Mouse (Mus musculus): ENCODE measurements around the gene Amz1.
A peak's percentile ranks its signal among the peaks of the same experiment; 100 is the strongest.

Amz1 gene

DNA sequence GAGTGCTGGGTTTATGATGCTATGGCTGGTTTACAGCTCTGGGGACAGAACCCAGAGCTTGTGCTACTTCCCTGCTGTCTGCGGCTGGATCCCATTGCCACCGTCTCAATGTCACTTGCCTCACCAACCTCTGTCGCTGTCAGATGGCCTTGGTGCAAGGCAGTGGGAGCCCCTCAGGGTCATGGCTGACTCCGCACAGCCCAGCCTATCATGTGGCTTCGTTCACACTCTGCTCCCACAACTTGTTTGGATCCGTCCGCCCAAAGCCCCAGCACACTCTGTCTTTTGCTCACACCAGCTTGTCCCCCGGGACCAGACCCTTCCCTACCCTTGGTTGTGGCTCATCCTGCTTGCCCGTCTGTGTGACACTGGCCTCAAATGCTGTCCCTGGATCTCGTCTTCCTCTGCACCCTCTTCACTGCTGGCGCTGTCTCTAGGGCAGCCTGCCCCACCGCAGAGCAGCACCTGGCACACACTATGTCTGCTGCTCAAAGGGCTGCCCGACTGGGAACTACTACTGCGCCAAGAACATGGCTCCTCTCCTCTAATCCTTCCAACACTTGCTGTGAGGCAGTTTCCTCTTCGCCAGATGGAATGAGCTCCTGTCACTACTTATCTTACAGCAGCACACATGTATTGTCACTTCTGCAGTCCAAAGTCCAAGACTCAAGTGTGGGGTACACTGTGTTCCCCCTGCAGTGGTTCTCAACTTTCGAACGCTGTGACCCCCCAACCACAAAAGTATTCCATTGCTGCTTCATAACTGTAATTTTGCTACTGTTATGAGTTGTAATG, 3.2 kb downstream of the Amz1 start:
- peaks cover 32% of the 10 kb centered on the region for H3K27me3 ChIP-seq (ENCODE audit: insufficient read depth, low read length)
- no peaks in the 10 kb centered on the region for H3K9me3 ChIP-seq (ENCODE audit: low read length)
- TF ChIP-seq CTCF (conservative IDR thresholded peaks at IDR 0.05; ENCODE audit: low read length) (no peak), NANOG (IDR thresholded peaks at IDR 0.05; ENCODE audit: borderline replicate concordance, low read length) (no peak)
- H3K4me1 ChIP-seq (replicated peaks; ENCODE audit: low read depth, low read length): peaks cover 26% of the 10 kb centered on the region
- peak overlapping the region; percentile 29; the same call in 1 of the 2 replicates for H3K4me3 ChIP-seq (replicated peaks; ENCODE audit: low read length)
- H3K36me3 ChIP-seq (ENCODE audit: insufficient read depth, low read length): no peaks in the 10 kb centered on the region

- Histone ChIP-seq H3K27me3 (ENCODE audit: insufficient read depth, low read length) (peaks cover 39% of the 10 kb centered on the region), H3K4me1 (replicated peaks; ENCODE audit: low read depth, low read length) (peaks cover 35% of the 10 kb centered on the region), H3K4me3 (replicated peaks; ENCODE audit: low read length) (no peak overlapping the region), H3K36me3 (ENCODE audit: insufficient read depth, low read length) (no peaks in the 10 kb centered on the region), H3K9me3 (ENCODE audit: low read length) (no peaks in the 10 kb centered on the region)
- TF ChIP-seq POU5F1 (IDR thresholded peaks at IDR 0.05; ENCODE audit: borderline replicate concordance, low read length) (no peak), CTCF (conservative IDR thresholded peaks at IDR 0.05; ENCODE audit: low read length) (no peak), NANOG (IDR thresholded peaks at IDR 0.05; ENCODE audit: borderline replicate concordance, low read length) (no peak)
Observed at GRCm38 (mm10) chr5:140731040-140731797, 7.3 kb downstream of the Amz1 start.

- Histone ChIP-seq H3K9me3 (ENCODE audit: low read length) (no peaks in the 10 kb centered on the region), H3K4me3 (replicated peaks; ENCODE audit: low read length) (no peak overlapping the region), H3K27me3 (ENCODE audit: insufficient read depth, low read length) (peaks cover 41% of the 10 kb centered on the region), H3K36me3 (ENCODE audit: insufficient read depth, low read length) (no peaks in the 10 kb centered on the region), H3K4me1 (replicated peaks; ENCODE audit: low read depth, low read length) (peaks cover 38% of the 10 kb centered on the region)
- TF ChIP-seq NANOG (IDR thresholded peaks at IDR 0.05; ENCODE audit: borderline replicate concordance, low read length): no peak
- TF ChIP-seq CTCF (conservative IDR thresholded peaks at IDR 0.05; ENCODE audit: low read length): peak; percentile 86
Observed at GRCm38 (mm10) chr5:140732195-140732594, 8.3 kb downstream of the Amz1 start.

GRCm38 (mm10) chr5:140733336-140733735, 9.4 kb downstream of the Amz1 start:
- H3K4me1 ChIP-seq (replicated peaks; ENCODE audit: low read depth, low read length): peaks cover 39% of the 10 kb centered on the region
- no peak for TF ChIP-seq CTCF (conservative IDR thresholded peaks at IDR 0.05; ENCODE audit: low read length)
- no peak for TF ChIP-seq NANOG (IDR thresholded peaks at IDR 0.05; ENCODE audit: borderline replicate concordance, low read length)
- TF ChIP-seq POU5F1 (IDR thresholded peaks at IDR 0.05; ENCODE audit: borderline replicate concordance, low read length): no peak

GRCm38 (mm10) chr5:140735297-140735696, 11.4 kb downstream of the Amz1 start:
- TF ChIP-seq CTCF (conservative IDR thresholded peaks at IDR 0.05; ENCODE audit: low read length): no peak
- TF ChIP-seq POU5F1 (IDR thresholded peaks at IDR 0.05; ENCODE audit: borderline replicate concordance, low read length): no peak
- TF ChIP-seq NANOG (IDR thresholded peaks at IDR 0.05; ENCODE audit: borderline replicate concordance, low read length): no peak
- peaks cover 55% of the 10 kb centered on the region for H3K27me3 ChIP-seq (ENCODE audit: insufficient read depth, low read length)
- peaks cover 41% of the 10 kb centered on the region for H3K4me1 ChIP-seq (replicated peaks; ENCODE audit: low read depth, low read length)
- H3K9me3 ChIP-seq (ENCODE audit: low read length): peaks cover 8% of the 10 kb centered on the region; the same call in 1 of the 2 replicates
- peak overlapping the region; percentile 81 for H3K4me3 ChIP-seq (replicated peaks; ENCODE audit: low read length)
- no peaks in the 10 kb centered on the region for H3K36me3 ChIP-seq (ENCODE audit: insufficient read depth, low read length)

More at GRCm38 (mm10) chr5:140733336-140733735, 9.4 kb downstream of the Amz1 start:
- Histone ChIP-seq H3K9me3 (ENCODE audit: low read length) (no peaks in the 10 kb centered on the region), H3K4me3 (replicated peaks; ENCODE audit: low read length) (no peak overlapping the region), H3K27me3 (ENCODE audit: insufficient read depth, low read length) (peaks cover 52% of the 10 kb centered on the region), H3K36me3 (ENCODE audit: insufficient read depth, low read length) (no peaks in the 10 kb centered on the region)

- Histone ChIP-seq H3K4me3 (replicated peaks; ENCODE audit: low read length) (peak overlapping the region; percentile 81), H3K36me3 (ENCODE audit: insufficient read depth, low read length) (no peaks in the 10 kb centered on the region), H3K4me1 (replicated peaks; ENCODE audit: low read depth, low read length) (peaks cover 38% of the 10 kb centered on the region), H3K27me3 (ENCODE audit: insufficient read depth, low read length) (peaks cover 54% of the 10 kb centered on the region), H3K9me3 (ENCODE audit: low read length) (peaks cover 8% of the 10 kb centered on the region; the same call in 1 of the 2 replicates)
- no peak for TF ChIP-seq NANOG (IDR thresholded peaks at IDR 0.05; ENCODE audit: borderline replicate concordance, low read length)
- TF ChIP-seq CTCF (conservative IDR thresholded peaks at IDR 0.05; ENCODE audit: low read length): no peak
Observed at GRCm38 (mm10) chr5:140736166-140736565, 12.2 kb downstream of the Amz1 start.

GRCm38 (mm10) chr5:140739813-140740212, 15.9 kb downstream of the Amz1 start:
- Histone ChIP-seq H3K4me3 (replicated peaks; ENCODE audit: low read length) (0 out of 2 replicates have a peak overlapping the region, but pooled peaks have one; percentile 10), H3K36me3 (ENCODE audit: insufficient read depth, low read length) (no peaks in the 10 kb centered on the region), H3K9me3 (ENCODE audit: low read length) (peaks cover 12% of the 10 kb centered on the region), H3K4me1 (replicated peaks; ENCODE audit: low read depth, low read length) (peaks cover 49% of the 10 kb centered on the region), H3K27me3 (ENCODE audit: insufficient read depth, low read length) (peaks cover 52% of the 10 kb centered on the region)
- TF ChIP-seq POU5F1 (IDR thresholded peaks at IDR 0.05; ENCODE audit: borderline replicate concordance, low read length) (no peak), CTCF (conservative IDR thresholded peaks at IDR 0.05; ENCODE audit: low read length) (no peak), NANOG (IDR thresholded peaks at IDR 0.05; ENCODE audit: borderline replicate concordance, low read length) (no peak)

GRCm38 (mm10) chr5:140741040-140741439, 17.1 kb downstream of the Amz1 start:
- no peaks in the 10 kb centered on the region for H3K36me3 ChIP-seq (ENCODE audit: insufficient read depth, low read length)
- H3K9me3 ChIP-seq (ENCODE audit: low read length): peaks cover 16% of the 10 kb centered on the region
- H3K4me3 ChIP-seq (replicated peaks; ENCODE audit: low read length): no peak overlapping the region
- H3K4me1 ChIP-seq (replicated peaks; ENCODE audit: low read depth, low read length): peaks cover 46% of the 10 kb centered on the region
- TF ChIP-seq POU5F1 (IDR thresholded peaks at IDR 0.05; ENCODE audit: borderline replicate concordance, low read length) (no peak), NANOG (IDR thresholded peaks at IDR 0.05; ENCODE audit: borderline replicate concordance, low read length) (no peak), CTCF (conservative IDR thresholded peaks at IDR 0.05; ENCODE audit: low read length) (no peak)
- peaks cover 42% of the 10 kb centered on the region for H3K27me3 ChIP-seq (ENCODE audit: insufficient read depth, low read length)

Data from E14TG2a.4 (cell line).